Mouse (Mus musculus) adrenal gland, postnatal 36 days (tissue): ENCODE results near the gene Glt28d2. TPM values are rescaled to one million over a fixed set of nuclear protein-coding genes. Genes with fewer than 3 reads are reported as not detected.
"Not testable (repeated sequence)": the region's sequence is repeated elsewhere in the genome, so short reads cannot be mapped to it uniquely, and the experiment has no call there.

Experiments
- DNase-seq, 2 experiments: peaks; one replicate each; pipeline ENCODE4 v3.0.0; 2021; ENCODE audit warnings: mixed read lengths in 1 of 2
- long read RNA-seq, 2 experiments: library from polyadenylated mRNA; stranded (forward); transcript quantifications; one replicate each; pipeline ENCODE4 v2.0.0; 2021; ENCODE audit warnings: borderline sequencing depth in 2 of 2
- total RNA-seq, 2 experiments: library from RNA; stranded (reverse); gene quantifications; 2 replicates each; pipeline ENCODE4 v1.2.3; 2021

Glt28d2 gene
- 1 to 10 TPM; 1.6 TPM for total RNA-seq
- long read RNA-seq, experiment 1, partial matches to known transcripts, result 0 of 2 reads
- long read RNA-seq, experiment 1, other reads (novel, unspliced or antisense), result 1 of 2 reads
- long read RNA-seq, experiment 2, result 0 reads

GRCm38 (mm10) chr3:85887239-85887827, at the start of gene Glt28d2, which contains the start of gene Gm37240:
Glt28d2 (minus strand) TSS chr3:85887516.
Gm37240 (minus strand) TSS chr3:85887518.
- DNase-seq, result peak; percentile 86 to 89

GRCm38 (mm10) chr3:85933586-85933985, 46.3 kb upstream of the Glt28d2 start:
- no peak for DNase-seq

- no peak for DNase-seq
Measured at GRCm38 (mm10) chr3:85931859-85932258, 44.5 kb upstream of the Glt28d2 start.

- no peak for DNase-seq
Measured at GRCm38 (mm10) chr3:85930671-85931255, 43.4 kb upstream of the Glt28d2 start.

- peak; percentile 24 to 38 for DNase-seq
Measured at GRCm38 (mm10) chr3:85929711-85930110, 42.4 kb upstream of the Glt28d2 start.

GRCm38 (mm10) chr3:85928140-85928611, 40.9 kb upstream of the Glt28d2 start:
- no peak for DNase-seq

GRCm38 (mm10) chr3:85927296-85927695, 40.0 kb upstream of the Glt28d2 start:
- DNase-seq, result no peak

GRCm38 (mm10) chr3:85923954-85924945, 36.9 kb upstream of the Glt28d2 start:
- DNase-seq, result peak; percentile 84 to 89

- DNase-seq, result no peak
Measured at GRCm38 (mm10) chr3:85923343-85923742, 36.0 kb upstream of the Glt28d2 start.

GRCm38 (mm10) chr3:85922331-85922730, 35.0 kb upstream of the Glt28d2 start:
- DNase-seq, result peak; percentile 86 to 92

GRCm38 (mm10) chr3:85920671-85921070, 33.4 kb upstream of the Glt28d2 start:
- DNase-seq, result not testable (repeated sequence)

GRCm38 (mm10) chr3:85917600-85917999, 30.3 kb upstream of the Glt28d2 start:
- peak; percentile 38 to 39 for DNase-seq

GRCm38 (mm10) chr3:85914806-85915205, 27.5 kb upstream of the Glt28d2 start:
- no peak for DNase-seq

GRCm38 (mm10) chr3:85907136-85907535, 19.8 kb upstream of the Glt28d2 start:
- no peak for DNase-seq

- DNase-seq, result no peak
Measured at GRCm38 (mm10) chr3:85904371-85904770, 17.1 kb upstream of the Glt28d2 start.

GRCm38 (mm10) chr3:85895020-85895419, 7.7 kb upstream of the Glt28d2 start:
- DNase-seq, result no peak

GRCm38 (mm10) chr3:85891571-85891970, 4.3 kb upstream of the Glt28d2 start:
- DNase-seq, result no peak

- peak; percentile 10 to 16 for DNase-seq
Measured at GRCm38 (mm10) chr3:85888221-85888671, 930 bp upstream of the Glt28d2 start.

GRCm38 (mm10) chr3:85886636-85887238, 579 bp downstream of the Glt28d2 start:
- DNase-seq, result peak; percentile 20 to 25

GRCm38 (mm10) chr3:85885906-85886305, 1.4 kb downstream of the Glt28d2 start:
- DNase-seq, result no peak

GRCm38 (mm10) chr3:85880687-85881086, 6.6 kb downstream of the Glt28d2 start:
- peak; percentile 75 to 83 for DNase-seq

GRCm38 (mm10) chr3:85880068-85880467, 7.2 kb downstream of the Glt28d2 start:
- no peak for DNase-seq
